Mouse (Mus musculus) embryonic facial prominence, embryonic 13.5 days (tissue): Measurements from ENCODE around the gene Plet1. TPM values are rescaled to one million over a fixed set of nuclear protein-coding genes. Genes with fewer than 3 reads are reported as not detected.
A peak's percentile ranks its signal among the peaks of the same experiment; 100 is the strongest.

ENCODE experiments used
- ATAC-seq: fragments of 200-750 bp; cut with Nextera tagmentation; 2 replicates; pipeline ENCODE4 v1.8.0; 2017; ENCODE audit warnings: low read depth; ENCODE audit not compliant: insufficient number of reproducible peaks, insufficient read depth, low FRiP score, low TSS enrichment
- H3K27ac ChIP-seq: fragments of 300-500 bp; sonication (generic); 2 replicates; pipeline ENCODE4 v1.5.1; 2015; ENCODE audit warnings: moderate library complexity, mild to moderate bottlenecking, inconsistent platforms
- H3K27me3 ChIP-seq: fragments of 300-500 bp; sonication (generic); 2 replicates; pipeline ENCODE4 v1.6.1; 2015; ENCODE audit warnings: mild to moderate bottlenecking, inconsistent platforms
- H3K36me3 ChIP-seq: fragments of 300-500 bp; sonication (generic); 2 replicates; pipeline ENCODE4 v1.6.1; 2015; ENCODE audit warnings: mild to moderate bottlenecking, inconsistent platforms
- H3K4me1 ChIP-seq: fragments of 300-500 bp; sonication (generic); 2 replicates; pipeline ENCODE4 v1.6.1; 2015; ENCODE audit warnings: inconsistent platforms
- H3K4me2 ChIP-seq: fragments of 300-500 bp; sonication (generic); 2 replicates; pipeline ENCODE4 v1.6.1; 2015; ENCODE audit warnings: moderate library complexity, mild to moderate bottlenecking, inconsistent platforms
- H3K4me3 ChIP-seq: fragments of 300-500 bp; sonication (generic); 2 replicates; pipeline ENCODE4 v1.5.1; 2015; ENCODE audit warnings: mild to moderate bottlenecking, inconsistent platforms
- H3K9ac ChIP-seq: fragments of 300-500 bp; sonication (generic); 2 replicates; pipeline ENCODE4 v1.6.1; 2015; ENCODE audit warnings: mild to moderate bottlenecking, inconsistent platforms
- H3K9me3 ChIP-seq: fragments of 300-500 bp; sonication (generic); 2 replicates; pipeline ENCODE4 v1.6.1; 2016; ENCODE audit warnings: inconsistent platforms
- WGBS: fragments of 180-500 bp; shearing (Covaris S2); methylation state at CpG from one replicate; pipeline ENCODE4 v1.1.7; 2015; ENCODE audit warnings: mixed read lengths; 5-methylcytosine and 5-hydroxymethylcytosine counted together
- polyA plus RNA-seq: library from polyadenylated mRNA; unstranded; fragments of >200 nt; fragmentation: Nextera tagmentation; extraction: Ambion mirVana; gene quantifications from 2 replicates; pipeline ENCODE4 v1.2.1, GENCODE M21; 2015

Gene Plet1
- polyA plus RNA-seq, result 0.59 and 1.1 TPM in 2 replicates

DNA sequence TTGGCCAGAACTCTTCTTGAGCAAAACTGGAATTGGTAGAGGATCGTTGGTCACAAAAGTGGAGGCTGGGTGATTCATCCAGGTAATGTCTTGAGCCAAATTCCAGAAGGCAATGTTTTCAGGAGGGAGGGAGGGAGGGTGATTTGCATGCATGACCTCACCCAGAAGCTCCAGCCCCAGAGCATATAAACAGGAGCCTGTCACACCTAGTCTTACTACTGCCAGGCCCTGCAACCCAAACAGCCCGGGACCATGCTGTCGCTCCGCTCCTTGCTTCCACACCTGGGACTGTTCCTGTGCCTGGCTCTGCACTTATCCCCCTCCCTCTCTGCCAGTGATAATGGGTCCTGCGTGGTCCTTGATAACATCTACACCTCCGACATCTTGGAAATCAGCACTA lies at the start of gene Plet1:
Plet1 (plus strand) TSS at position 215 of the 400 bp plus-strand sequence.
- no peaks in the 10 kb centered on the region for H3K9me3 ChIP-seq
- no peak within 1 kb of the TSS for H3K27ac ChIP-seq
- no peak within 1 kb of the TSS for H3K9ac ChIP-seq
- H3K4me3 ChIP-seq, result no peak within 1 kb of the TSS
- no peak within 1 kb of the TSS for H3K4me2 ChIP-seq
- WGBS, result 85% methylated on average over 6 of the region's 6 CpGs
- no peaks in the 10 kb centered on the region for H3K27me3 ChIP-seq
- peaks cover 15% of the 10 kb centered on the region; the same call in 1 of the 2 replicates for H3K4me1 ChIP-seq
- ATAC-seq, result no peak
- H3K36me3 ChIP-seq, result no peaks in the 10 kb centered on the region

DNA sequence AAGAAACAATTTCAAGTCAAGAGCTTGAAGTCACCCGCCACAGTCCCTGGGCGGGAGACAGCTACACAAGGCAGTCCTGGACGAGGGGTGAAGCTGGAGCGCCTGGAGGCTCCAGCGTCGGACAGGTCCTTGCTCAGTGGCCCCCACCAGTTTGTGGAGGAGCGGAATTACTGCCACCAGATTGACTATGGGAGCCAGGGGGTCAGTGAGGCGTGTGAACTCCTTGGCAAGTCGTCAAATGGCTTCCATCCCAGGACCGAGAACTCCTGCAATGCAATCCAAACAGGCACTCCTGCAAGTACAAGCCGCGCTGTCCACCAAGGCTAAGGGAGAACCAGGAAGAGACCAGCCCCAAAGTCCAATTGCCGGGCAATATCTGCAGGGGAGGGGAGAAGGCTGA lies 45.3 kb upstream of the Plet1 start:
- no peak overlapping the region for H3K9ac ChIP-seq
- H3K9me3 ChIP-seq, result no peaks in the 10 kb centered on the region
- H3K27me3 ChIP-seq, result no peaks in the 10 kb centered on the region
- H3K27ac ChIP-seq, result no peak overlapping the region
- no peak overlapping the region for H3K4me3 ChIP-seq
- no peak overlapping the region for H3K4me2 ChIP-seq
- WGBS, result 71% methylated on average over 13 of the region's 13 CpGs
- H3K4me1 ChIP-seq, result 0 out of 2 replicates have a peak, but pooled peaks cover 3% of the 10 kb centered on the region
- H3K36me3 ChIP-seq, result no peaks in the 10 kb centered on the region
- no peak for ATAC-seq

DNA sequence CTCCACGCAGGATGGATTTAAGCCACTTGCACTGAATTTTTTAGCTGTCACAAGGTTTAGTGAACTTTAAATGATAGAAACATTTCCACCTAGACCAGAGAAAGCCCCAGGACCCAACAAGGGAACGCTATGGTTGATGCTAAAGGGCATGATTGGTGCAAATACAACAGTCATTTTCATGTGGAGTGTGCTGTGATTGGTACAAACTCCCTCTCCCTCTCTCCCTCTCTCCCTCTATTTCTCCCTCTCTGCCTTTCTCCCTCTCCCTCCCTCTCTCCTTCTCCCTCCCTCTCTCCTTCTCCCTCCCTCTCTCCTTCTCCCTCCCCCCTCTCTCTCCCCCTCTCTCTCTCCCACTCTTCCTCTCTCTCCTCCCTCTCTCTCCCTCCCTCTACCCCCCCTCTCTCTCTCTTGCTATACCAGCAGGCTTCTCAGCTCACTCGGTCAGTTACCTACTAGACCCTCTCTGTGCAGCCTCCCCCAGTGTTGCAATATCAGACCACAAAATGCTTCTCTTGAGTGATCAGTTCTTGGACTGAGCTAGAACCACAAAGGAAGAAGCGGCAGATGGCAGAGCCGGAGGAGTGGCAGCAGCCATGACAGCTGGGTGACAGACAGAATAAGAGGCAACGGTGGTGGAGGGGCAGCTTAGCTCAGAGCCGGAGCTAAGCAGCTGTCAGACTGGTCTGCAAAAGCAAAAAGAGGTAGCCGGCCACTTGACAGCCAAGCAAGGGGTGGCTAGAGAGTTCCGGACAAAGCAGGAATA lies 42.7 kb upstream of the Plet1 start:
- no peak overlapping the region for H3K27ac ChIP-seq
- H3K9me3 ChIP-seq, result no peaks in the 10 kb centered on the region
- ATAC-seq, result no peak
- H3K4me3 ChIP-seq, result no peak overlapping the region
- WGBS, result 65% methylated on average over 9 of the region's 9 CpGs
- no peak overlapping the region for H3K9ac ChIP-seq
- H3K27me3 ChIP-seq, result no peaks in the 10 kb centered on the region
- H3K36me3 ChIP-seq, result no peaks in the 10 kb centered on the region
- H3K4me1 ChIP-seq, result 0 out of 2 replicates have a peak, but pooled peaks cover 3% of the 10 kb centered on the region
- H3K4me2 ChIP-seq, result no peak overlapping the region

DNA sequence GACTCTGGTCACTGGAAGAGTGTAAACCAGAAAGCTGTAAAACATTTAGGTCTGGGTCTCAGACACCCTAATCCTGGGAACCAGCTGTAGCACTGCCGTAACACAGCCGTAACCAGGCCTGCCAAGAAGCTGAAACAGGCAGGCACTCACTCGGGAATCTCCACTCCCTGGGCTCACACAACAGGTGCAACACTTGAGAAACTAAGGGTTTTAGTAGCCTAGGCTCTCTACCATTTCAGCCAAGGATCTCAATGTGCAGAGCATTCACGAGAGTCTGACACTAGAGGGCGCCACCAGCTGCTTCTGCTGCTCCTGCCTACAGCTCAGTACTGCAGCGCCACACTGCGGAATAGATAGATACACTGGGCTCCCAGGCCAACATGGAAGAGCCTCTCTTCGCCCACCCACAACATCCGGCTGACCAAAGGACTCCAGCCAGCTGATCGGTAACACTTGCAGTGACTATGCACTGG lies 42.0 kb upstream of the Plet1 start:
- no peak for ATAC-seq
- Histone ChIP-seq H3K27me3 (no peaks in the 10 kb centered on the region), H3K36me3 (no peaks in the 10 kb centered on the region), H3K9me3 (no peaks in the 10 kb centered on the region), H3K4me3 (no peak overlapping the region; the same call in 1 of the 2 replicates), H3K9ac (no peak overlapping the region), H3K4me1 (0 out of 2 replicates have a peak, but pooled peaks cover 3% of the 10 kb centered on the region), H3K4me2 (peak overlapping the region; percentile 44), H3K27ac (no peak overlapping the region)
- WGBS, result 18% methylated on average over 10 of the region's 10 CpGs

DNA sequence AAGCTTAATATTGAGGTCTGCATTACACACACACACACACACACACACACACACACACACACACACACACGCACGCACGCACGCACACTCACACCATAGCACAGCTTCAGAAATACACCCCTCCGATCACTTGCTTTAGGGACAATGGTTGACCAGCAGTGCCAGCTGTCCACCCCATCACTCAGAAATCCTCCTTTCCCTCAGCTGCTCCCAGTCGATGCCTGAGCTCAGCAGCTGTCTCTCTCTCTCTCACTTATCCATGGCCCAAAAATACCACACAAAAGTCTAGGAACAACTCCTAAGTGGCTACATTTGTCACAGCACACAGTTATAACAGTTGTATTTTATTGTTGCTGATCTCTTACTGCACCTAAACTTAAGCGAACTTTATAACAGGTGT lies 36.7 kb upstream of the Plet1 start:
- 84% methylated on average over 7 of the region's 7 CpGs for WGBS
- Histone ChIP-seq H3K9me3 (no peaks in the 10 kb centered on the region), H3K4me2 (no peak overlapping the region), H3K36me3 (no peaks in the 10 kb centered on the region), H3K9ac (no peak overlapping the region), H3K4me1 (peaks cover under 1% of the 10 kb centered on the region; the same call in 1 of the 2 replicates), H3K27ac (no peak overlapping the region), H3K27me3 (no peaks in the 10 kb centered on the region), H3K4me3 (no peak overlapping the region)
- ATAC-seq, result no peak

DNA sequence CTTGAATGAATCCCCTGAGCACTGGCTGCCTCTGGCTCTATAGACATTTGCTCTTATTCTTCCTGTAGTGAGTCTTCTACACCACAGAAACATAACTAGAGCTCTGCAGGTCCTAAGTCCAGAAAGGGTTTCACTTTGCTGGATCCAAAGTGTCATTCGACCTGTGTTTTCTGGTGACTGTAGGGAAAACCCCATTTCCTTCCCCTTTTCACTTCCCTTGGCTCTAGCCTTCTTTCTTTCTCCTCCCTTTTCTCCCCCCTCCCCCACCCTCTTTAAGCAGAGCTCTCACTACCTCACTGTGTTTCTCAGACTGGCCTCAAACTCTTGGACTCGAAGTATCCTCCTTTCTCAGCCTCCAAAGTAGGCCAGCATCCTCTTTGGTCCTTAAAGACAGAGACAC lies 34.8 kb upstream of the Plet1 start:
- WGBS, result 65% methylated on average over 2 of the region's 2 CpGs
- Histone ChIP-seq H3K9me3 (no peaks in the 10 kb centered on the region), H3K36me3 (no peaks in the 10 kb centered on the region), H3K27me3 (no peaks in the 10 kb centered on the region), H3K4me2 (no peak overlapping the region), H3K4me3 (no peak overlapping the region), H3K27ac (no peak overlapping the region), H3K9ac (no peak overlapping the region), H3K4me1 (peaks cover 5% of the 10 kb centered on the region; the same call in 1 of the 2 replicates)
- no peak for ATAC-seq

DNA sequence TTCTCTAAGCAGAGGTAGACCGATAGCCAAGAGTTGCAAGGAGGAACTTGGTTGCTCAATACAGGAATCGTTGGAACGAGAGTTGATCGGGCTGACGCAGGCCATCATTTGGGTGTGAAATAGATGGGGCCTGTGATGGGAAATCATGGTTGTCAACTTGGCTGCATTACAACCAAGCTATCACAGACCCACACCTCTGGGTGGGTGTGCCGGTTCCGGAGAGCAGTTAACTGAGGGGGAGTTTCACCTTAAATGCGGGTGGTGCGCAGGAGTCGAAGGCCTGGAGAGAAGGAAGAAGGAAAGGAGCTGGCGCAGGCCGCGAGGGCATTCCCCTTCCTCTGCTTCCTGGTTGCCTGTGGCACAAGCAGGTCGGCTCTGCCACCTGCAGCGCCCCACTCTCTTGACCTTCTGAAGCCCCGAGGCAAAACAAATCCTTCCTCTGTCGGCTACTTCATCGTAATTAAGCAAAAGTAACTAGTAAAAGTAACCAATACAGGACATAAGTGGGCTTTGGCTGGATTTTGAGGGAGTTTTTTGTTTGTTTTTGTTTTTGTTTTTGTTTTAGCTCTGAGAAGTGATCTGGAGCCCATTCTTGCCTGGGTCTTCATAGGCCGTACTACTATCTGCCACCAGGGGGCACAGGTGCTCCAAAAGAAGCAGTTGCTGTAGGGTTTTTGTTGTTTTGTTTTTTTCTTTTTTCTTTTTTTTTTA lies 31.7 kb upstream of the Plet1 start:
- WGBS, result 41% methylated on average over 19 of the region's 19 CpGs
- no peak for ATAC-seq
- Histone ChIP-seq H3K4me2 (peak overlapping the region; percentile 53), H3K27ac (no peak overlapping the region), H3K9ac (peak overlapping the region; percentile 55; the same call in 1 of the 2 replicates), H3K27me3 (no peaks in the 10 kb centered on the region), H3K4me1 (peaks cover 5% of the 10 kb centered on the region; the same call in 1 of the 2 replicates), H3K36me3 (no peaks in the 10 kb centered on the region), H3K9me3 (no peaks in the 10 kb centered on the region), H3K4me3 (peak overlapping the region; percentile 22)

DNA sequence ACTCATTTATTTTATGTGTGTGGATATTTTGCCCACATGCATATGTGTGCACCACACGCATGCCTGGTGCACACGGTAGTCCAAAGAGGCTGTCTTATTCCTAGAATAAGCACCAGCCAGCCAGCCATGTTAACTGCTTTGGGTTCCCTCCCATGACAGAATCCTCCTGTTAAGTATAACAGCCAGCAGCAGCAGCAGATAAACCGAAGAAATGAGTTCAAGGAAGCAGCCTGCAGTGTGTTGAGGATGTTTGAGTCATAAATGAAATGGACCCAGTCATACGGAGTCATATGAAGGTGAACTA lies 31.2 kb upstream of the Plet1 start:
- WGBS, result 38% methylated on average over 4 of the region's 4 CpGs
- Histone ChIP-seq H3K4me3 (no peak overlapping the region), H3K9ac (no peak overlapping the region), H3K27ac (no peak overlapping the region), H3K4me1 (peaks cover 5% of the 10 kb centered on the region; the same call in 1 of the 2 replicates), H3K4me2 (0 out of 2 replicates have a peak overlapping the region, but pooled peaks have one; percentile 53), H3K36me3 (no peaks in the 10 kb centered on the region), H3K27me3 (no peaks in the 10 kb centered on the region), H3K9me3 (no peaks in the 10 kb centered on the region)
- ATAC-seq, result no peak

DNA sequence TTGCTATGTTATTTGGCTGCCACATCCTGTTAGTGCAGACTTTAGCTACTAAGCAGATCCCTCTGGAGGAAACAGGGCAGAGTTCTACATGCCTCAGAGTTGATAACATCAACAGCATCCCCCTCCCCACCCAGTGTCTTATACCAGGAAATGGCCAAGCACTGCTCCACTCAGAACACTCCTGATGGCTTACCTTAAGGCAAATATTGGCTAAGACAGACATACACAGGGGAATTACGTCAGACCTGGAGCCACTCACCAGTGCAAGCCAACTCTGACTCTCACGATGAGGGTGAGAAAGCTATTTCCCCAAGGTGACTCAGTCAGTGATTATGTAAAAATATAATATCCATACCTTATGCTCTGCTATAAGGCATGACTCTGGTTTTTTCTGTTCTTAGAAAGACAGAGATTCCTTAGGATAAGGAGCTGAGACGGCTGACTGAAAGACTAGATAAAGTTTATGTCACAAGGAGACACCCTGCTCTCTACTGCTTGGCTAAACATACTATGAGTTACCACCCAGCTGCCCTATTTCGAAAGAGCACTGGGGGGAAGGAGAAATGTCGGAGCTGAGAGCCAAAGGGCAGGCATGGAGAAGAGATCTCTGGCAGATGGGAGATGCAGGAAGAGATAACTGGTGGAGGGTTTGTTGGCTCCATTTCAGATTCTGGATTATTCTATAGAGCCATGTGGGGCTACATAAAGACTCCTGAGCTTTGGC lies 23.8 kb upstream of the Plet1 start:
- WGBS, result 71% methylated on average over 5 of the region's 5 CpGs
- Histone ChIP-seq H3K4me2 (no peak overlapping the region), H3K4me3 (no peak overlapping the region), H3K9me3 (no peaks in the 10 kb centered on the region), H3K27me3 (no peaks in the 10 kb centered on the region), H3K36me3 (no peaks in the 10 kb centered on the region), H3K4me1 (no peaks in the 10 kb centered on the region), H3K27ac (no peak overlapping the region), H3K9ac (no peak overlapping the region)
- ATAC-seq, result no peak

DNA sequence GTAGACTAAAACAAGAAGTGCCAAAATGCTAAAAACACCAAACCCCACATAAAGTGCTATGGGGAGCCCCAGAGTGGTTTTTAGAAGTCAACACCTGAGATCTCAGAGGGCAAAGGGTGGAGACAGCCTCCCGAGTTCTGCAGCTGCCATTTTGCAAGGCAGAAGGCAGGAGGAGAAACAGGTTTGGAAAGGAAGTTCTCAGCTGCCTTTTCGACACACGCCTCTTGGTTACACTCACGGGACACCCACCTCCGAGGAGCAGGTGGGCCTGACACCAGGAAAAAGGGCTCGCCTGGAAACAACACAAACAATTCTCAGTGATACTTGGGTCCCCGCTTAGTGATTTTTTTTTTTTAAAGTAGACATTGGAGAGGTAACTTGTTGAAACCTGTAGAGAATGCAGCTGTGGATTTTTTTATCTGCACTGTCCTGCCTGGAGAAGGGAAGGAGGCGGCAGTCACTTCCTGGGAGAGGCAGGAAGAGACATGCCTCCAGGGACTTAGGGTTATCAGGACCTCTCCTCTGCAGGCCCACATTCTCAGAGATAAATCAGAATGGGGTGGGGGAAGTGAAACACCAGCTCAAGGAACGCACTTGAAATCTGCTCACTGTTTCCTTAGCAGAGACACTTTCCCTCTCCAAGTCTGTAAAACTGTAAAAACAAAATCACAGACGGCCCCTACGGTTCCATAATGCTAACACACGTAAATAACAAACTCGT lies 23.0 kb upstream of the Plet1 start:
- H3K9ac ChIP-seq, result no peak overlapping the region
- no peaks in the 10 kb centered on the region for H3K36me3 ChIP-seq
- H3K27ac ChIP-seq, result no peak overlapping the region
- WGBS, result 52% methylated on average over 13 of the region's 13 CpGs
- no peaks in the 10 kb centered on the region for H3K4me1 ChIP-seq
- H3K9me3 ChIP-seq, result no peaks in the 10 kb centered on the region
- H3K4me2 ChIP-seq, result 0 out of 2 replicates have a peak overlapping the region, but pooled peaks have one; percentile 1
- no peak overlapping the region for H3K4me3 ChIP-seq
- no peak for ATAC-seq
- no peaks in the 10 kb centered on the region for H3K27me3 ChIP-seq

DNA sequence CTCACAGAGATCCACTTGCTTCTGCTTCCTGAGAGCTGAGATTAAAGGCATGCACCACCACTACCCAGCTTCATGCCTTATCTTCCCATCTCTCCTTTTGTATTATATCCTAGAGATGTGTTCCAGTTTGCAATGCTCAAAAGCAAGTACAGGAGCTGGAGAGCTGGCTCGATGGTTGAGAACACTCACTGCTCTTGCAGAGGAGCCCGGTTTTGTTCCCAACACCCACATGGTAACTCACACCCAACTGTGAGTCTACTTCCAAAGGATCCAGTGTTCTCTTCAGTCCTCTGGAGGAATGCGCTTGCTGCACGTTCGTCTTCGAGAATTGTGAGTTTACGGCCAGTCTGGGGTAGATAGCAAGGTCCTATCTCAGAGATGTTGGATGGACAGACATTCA lies 19.0 kb upstream of the Plet1 start:
- peaks cover 8% of the 10 kb centered on the region for H3K27me3 ChIP-seq
- no peak for ATAC-seq
- 89% methylated on average over 7 of the region's 7 CpGs for WGBS
- H3K4me2 ChIP-seq, result no peak overlapping the region
- no peak overlapping the region for H3K27ac ChIP-seq
- no peaks in the 10 kb centered on the region for H3K36me3 ChIP-seq
- no peaks in the 10 kb centered on the region for H3K4me1 ChIP-seq
- no peak overlapping the region for H3K9ac ChIP-seq
- H3K4me3 ChIP-seq, result no peak overlapping the region
- H3K9me3 ChIP-seq, result no peaks in the 10 kb centered on the region
